16 mouse cellular contexts compared by ENCODE assay signal in the genomic region with DNA sequence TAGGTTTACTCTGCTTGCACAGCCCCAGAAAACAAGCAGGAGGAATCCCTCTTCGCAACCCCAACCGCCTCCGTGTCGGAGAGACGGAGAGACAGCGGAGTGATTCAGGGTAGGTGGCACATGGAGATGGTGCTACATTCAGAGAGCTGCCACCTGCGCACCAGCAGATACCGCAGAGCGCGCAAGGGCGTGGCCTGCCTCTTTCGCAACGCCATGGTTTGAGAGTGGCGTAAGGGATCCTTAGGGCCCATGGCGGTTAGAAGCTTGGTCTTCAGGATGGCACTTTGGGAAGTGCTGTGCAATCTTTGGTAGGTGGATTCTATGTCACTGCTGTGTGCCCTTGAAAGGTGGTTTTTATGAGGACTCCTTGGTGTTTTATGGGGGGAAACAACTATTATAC.
"Had no signal": no experiment of that assay in that cellular context is flagged by ENCODE, and none has a peak within 500 bp of the region (broad histone marks: within the 10 kb centered on the region; RNA-seq: fewer than 3 reads in every experiment).

No protein-coding gene starts in this region.

- H3K9ac ChIP-seq: kidney, embryonic 15.5 days; limb, embryonic 12.5 days; limb, embryonic 15.5 days; liver, embryonic 14.5 days; liver, postnatal 0 days; lung, embryonic 14.5 days had no signal

- H3K36me3 ChIP-seq: kidney, embryonic 15.5 days; limb, embryonic 12.5 days; limb, embryonic 15.5 days had no signal

- H3K4me1 ChIP-seq: kidney, embryonic 15.5 days; limb, embryonic 12.5 days; limb, embryonic 15.5 days had no signal

- ATAC-seq: liver, postnatal 0 days; lung, postnatal 0 days had no signal

- H3K4me2 ChIP-seq: kidney, embryonic 15.5 days; limb, embryonic 12.5 days; limb, embryonic 15.5 days; liver, embryonic 11.5 days; lung, embryonic 14.5 days; midbrain, embryonic 11.5 days had no signal

- H3K27ac ChIP-seq: kidney, embryonic 15.5 days; limb, embryonic 12.5 days; limb, embryonic 15.5 days; liver, embryonic 14.5 days; macrophage had no signal

- H3K27me3 ChIP-seq: kidney, embryonic 15.5 days; limb, embryonic 12.5 days; limb, embryonic 15.5 days had no signal

- H3K4me3 ChIP-seq: kidney, embryonic 15.5 days; limb, embryonic 12.5 days; limb, embryonic 15.5 days had no signal

- DNase-seq: kidney, postnatal 10 days; kidney, postnatal 36 days; left cerebral cortex, postnatal 4 days; liver, postnatal 0 days; lung, embryonic 14.5 days; midbrain, embryonic 14.5 days; thymus, adult 18-20 months; thymus, postnatal 36 days had no signal

- H3K9me3 ChIP-seq: kidney, embryonic 15.5 days; limb, embryonic 12.5 days; limb, embryonic 15.5 days had no signal
